Mouse (Mus musculus) lung, postnatal 4 days (tissue): ENCODE data around the gene 1700001P01Rik.
"Not testable (repeated sequence)": the region's sequence is repeated elsewhere in the genome, so short reads cannot be mapped to it uniquely, and the experiment has no call there.

ENCODE experiments used
- DNase-seq, 2 experiments: peaks; one replicate each; pipeline ENCODE4 v3.0.0; 2021

1700001P01Rik gene

DNA sequence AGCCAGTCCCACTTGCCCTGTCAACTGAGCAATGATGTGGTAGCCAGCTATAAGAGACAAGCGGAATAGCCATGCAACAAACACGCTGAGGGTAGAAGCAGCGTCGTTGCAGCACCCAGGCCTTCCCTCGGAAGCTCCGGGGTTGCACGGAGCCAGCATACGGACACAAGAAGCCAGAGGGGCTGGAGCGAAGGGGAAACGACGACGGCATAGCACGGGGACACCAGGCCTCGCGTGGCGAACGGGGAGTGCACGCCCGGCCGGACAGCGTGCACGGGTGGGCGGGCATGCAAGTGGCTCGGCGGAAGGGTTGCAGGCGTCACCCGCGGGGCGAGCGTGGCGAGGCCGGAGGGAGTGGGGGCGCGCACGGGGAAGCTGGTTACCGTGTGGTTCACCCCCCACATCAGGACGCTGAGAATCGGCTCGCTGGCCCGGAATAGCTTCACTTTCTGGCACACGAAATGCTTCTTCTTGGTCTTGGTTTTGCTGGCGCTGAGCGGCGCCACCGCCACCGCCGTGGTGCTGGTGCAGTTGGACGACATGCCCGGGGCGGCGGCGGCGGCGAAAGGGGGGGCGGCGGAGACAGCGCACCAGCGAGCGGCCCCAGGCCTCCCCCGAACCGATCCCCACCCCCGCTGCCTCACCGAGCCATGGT lies 31.5 kb downstream of the 1700001P01Rik start, which contains the start of gene Pip4k2b:
Gene Pip4k2b (minus strand): TSS at position 642 of the 655 bp plus-strand sequence.
- DNase-seq, result peak; percentile 73 to 76

GRCm38 (mm10) chr11:97743423-97743822 lies 32.3 kb downstream of the 1700001P01Rik start:
- DNase-seq, result no peak

DNA sequence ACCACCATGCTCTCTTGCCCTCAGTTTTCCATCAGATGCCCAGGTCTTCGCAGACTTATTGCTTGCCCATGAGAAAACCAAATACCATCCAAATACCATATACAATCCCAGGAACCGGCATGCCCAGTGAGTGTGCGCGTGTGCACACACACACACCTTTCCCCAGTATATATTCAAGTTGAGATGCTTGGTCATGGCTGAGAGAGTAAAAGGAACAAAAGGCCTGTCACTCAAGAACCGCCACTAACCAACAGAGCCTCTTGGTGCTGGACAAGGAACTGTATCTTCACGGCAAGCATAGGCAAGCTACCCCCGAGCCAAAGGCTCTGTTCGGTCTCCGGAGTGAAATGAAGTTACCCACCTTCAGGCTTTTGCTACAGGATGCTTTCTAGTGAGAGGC lies 33.1 kb downstream of the 1700001P01Rik start:
- no peak for DNase-seq

GRCm38 (mm10) chr11:97742157-97742556 lies 33.6 kb downstream of the 1700001P01Rik start:
- DNase-seq, result no peak

- peak; percentile 52 to 65 for DNase-seq
Observed at GRCm38 (mm10) chr11:97740190-97740589, 35.5 kb downstream of the 1700001P01Rik start.

- DNase-seq, result no peak
Observed at GRCm38 (mm10) chr11:97739155-97739554, 36.6 kb downstream of the 1700001P01Rik start.

DNA sequence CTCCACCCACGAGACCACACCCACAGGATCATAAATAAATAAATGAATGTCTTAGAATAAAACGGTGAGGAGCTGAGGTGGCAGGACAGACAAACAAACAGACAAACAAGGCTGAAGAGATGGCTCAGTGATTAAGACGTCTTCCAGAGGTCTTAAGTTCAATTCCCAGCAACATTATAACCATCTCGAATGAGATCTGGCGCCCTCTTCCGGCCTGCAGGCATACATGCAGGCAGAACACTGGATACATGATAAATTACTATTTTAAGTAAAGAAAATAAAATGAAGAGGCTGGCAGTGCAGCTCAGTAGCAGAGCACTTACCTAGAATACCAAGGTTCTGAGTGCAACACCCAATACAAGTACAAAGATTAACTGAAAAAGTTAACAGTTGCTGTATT lies 37.0 kb downstream of the 1700001P01Rik start:
- DNase-seq, result no peak

DNA sequence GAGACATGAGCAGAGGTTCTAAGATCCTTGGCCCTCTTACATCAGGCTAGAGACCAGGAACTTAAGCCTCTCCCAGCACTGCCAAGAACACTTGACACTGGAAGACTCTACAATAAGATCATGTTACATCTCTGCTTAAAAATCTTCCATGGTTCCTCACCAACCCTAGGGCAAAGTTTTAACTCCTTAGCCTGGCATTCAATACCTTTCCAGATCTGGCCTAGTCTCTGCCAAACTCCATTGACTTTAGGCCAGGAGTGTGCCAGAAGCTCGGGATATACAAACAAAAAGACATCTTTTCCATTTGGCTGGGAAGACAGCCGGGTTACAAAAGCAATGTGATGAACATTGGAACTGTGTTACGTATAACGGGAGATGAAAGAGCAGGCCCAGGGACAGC lies 38.1 kb downstream of the 1700001P01Rik start:
- DNase-seq, result no peak

- DNase-seq, result no peak
Observed at GRCm38 (mm10) chr11:97736645-97737044, 39.1 kb downstream of the 1700001P01Rik start.

DNA sequence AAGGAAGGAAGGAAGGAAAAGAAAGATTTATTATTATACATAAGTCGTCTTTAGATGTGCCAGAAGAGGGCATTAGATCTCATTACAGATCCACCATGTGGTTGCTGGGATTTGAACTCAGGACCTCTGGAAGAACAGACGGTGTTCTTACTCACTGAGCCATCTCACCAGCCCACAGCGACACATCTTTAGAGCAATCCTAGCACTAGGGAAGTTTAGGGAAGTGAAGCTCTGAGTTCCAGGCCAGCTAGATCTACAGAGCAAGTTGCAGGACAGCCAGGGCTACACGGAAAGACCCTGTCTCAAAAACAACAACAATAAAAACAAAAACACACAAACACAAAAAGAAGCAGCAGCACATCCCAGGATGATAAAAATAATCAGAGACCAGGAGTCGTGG lies 40.9 kb downstream of the 1700001P01Rik start:
- DNase-seq, result not testable (repeated sequence)

DNA sequence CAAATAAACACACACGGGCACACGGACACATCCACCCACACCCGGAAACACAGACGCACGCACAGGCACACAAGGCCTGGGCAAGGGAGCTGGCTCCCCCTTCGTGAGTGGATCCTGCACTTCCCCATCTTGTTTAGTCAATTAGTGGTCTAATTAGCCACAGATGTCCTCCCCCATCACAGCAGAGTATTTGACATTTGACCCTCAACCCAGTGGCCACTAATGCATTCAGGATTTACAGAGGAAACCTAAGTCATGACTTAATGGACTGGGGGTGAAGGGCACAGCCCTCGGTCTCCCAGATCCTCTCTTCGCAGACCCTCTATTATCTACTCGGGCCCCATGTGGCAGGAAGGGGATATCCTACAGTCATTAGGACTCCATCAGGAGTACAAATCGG lies 42.0 kb downstream of the 1700001P01Rik start:
- no peak for DNase-seq

DNA sequence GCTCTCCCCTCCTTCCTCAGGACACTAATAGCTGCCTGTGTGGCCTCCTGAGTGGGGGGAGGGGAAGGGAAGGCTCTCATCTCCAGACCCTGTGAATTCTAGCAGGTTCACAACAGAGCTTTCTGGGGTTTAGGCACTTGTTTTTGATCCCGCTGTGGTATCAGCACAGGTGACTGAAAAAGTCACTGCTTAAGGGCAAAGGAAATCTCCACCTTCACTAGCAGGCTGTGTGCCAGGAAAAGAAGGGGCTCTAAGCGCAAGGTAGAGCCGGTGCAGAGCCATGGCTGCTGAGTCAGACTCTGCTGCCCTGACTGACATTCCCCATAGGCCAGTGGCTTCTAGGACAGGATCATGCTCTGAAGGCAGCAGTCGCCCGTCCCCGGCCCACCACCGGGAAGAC lies 47.0 kb downstream of the 1700001P01Rik start:
- no peak for DNase-seq

DNA sequence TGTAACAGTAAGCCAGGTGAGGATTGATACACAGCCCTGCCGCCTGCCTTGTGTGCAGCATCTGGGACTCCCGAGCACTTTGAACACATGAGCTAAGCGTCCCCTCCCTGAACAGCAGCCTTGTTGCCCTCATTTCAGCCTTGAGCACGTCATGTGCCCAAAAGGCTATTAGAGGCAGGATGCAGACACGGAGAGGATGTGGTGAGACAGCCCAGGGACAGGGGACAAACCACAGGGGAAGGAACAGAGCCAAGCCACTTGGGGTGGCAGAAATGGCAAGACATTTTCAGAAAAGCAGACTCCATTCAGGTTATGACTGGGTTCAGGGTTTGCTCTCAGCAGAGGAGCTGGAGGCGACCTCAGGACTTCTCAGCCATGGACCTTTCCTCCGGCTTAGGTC lies 47.4 kb downstream of the 1700001P01Rik start:
- no peak for DNase-seq

DNA sequence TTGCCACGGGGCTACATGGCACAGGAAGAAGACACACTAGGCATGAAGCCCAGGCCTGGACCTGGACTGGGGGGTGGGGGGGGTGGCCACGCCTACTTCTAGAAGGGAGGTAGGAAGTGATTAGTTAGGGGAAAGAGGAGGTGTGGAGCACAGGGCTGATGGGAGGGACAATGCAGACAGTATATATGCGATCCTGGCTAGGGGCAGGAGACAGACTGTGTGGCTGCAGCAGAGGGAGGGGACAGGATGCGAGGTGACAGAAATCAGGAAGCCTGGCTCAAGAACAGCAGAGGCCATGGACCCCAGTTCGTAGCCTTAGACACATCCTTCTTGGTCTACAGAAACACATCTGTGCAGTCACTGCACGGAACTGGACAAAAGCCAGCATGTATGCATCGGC lies 52.0 kb downstream of the 1700001P01Rik start:
- DNase-seq, result no peak
